Mouse (Mus musculus) inflammation-experienced regulatory T-cells, adult 6 months (primary cell): ENCODE measurements around the gene Gm5662. TPM values are rescaled to one million over a fixed set of nuclear protein-coding genes. Genes with fewer than 3 reads are reported as not detected.
"Not testable (repeated sequence)": the region's sequence is repeated elsewhere in the genome, so short reads cannot be mapped to it uniquely, and the experiment has no call there.

Experiments
- ATAC-seq: one replicate; pipeline ENCODE4 v1.8.0; 2017
- polyA plus RNA-seq, 3 experiments: library from polyadenylated mRNA; unstranded; fragments of 100-300 nt; shearing (Covaris generic); gene quantifications; one replicate each; pipeline ENCODE4 v1.2.1; 2017

Gene Gm5662
- polyA plus RNA-seq = not detected

DNA sequence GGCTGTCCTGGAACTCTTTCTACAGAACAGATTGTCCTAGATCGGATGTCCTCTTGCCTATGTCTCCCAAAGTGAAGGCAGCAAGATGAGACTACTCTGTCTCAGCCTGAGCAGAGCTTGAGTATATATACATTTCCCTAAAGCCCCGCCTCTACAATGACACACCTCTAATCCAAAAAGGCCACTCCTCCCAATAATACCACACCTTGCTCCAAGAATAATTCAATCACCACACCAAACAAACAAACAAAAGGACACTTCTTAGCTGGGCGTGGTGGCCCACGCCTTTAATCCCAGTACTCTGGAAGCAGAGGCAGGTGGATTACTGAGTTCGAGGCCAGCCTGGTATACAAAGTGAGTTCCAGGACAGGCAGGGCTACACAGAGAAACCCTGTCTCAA, at the start of gene Gm5662:
TSS of gene Gm5662 (minus strand) at position 101 of the 400 bp plus-strand sequence.
- not testable (repeated sequence) for ATAC-seq

DNA sequence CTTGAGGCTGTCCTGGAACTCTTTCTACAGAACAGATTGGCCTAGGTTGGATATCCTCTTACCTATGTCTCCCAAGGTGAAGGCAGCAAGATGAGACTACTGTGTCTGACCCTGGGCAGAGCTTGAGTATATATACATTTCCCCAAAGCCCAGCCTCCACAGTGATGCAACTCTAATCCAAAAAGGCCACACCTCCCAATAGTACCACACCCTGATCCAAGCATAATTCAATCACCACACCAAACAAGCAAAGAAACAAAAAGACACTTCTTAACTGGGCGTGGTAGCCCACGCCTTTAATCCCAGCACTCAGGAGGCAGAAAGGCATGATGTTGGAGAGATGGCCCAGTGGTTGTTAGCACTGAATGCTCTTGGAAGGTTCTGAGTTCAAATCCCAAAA, 49.6 kb upstream of the Gm5662 start, which contains the start of gene Gm5039:
TSS of gene Gm5039 (minus strand) at position 101 of the 400 bp plus-strand sequence.
- ATAC-seq = not testable (repeated sequence)

DNA sequence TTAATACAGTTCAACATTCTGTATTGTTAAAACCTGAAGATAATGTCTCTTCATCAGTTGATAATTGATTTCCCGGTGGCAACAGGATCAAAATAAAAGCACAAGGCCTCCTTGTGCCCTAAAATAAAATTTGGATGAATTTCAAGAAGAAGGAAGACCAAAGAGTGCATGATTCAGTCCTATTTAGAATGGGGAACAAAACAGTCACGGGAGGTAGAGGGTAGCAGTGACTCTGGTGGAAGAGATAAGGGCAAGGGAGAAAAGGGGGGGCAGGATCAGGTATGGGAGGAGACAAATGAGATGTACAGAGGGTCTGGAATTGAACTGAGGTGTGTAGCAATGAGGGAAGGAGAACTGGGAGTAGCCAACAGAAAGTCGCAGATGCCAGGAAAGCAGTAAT, 40.3 kb upstream of the Gm5662 start:
- no peak for ATAC-seq

DNA sequence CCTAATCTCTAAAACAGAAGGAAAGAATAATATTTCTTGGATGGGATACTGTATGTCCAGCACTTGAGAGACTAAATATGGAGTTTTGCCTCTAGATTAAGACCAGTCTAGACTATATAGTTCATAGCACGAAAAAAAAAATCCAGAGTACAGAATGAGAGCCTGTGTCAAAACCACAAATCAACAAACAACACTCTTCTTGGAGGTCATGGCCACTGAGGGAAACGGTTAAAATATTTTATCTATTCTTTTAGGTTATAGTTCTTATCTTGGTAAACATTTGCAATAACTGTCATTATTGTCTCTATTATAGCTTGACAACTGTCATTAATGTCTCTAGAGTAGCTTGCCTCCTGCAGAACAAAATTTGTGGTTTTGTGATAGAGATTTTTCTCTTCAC, 22.9 kb upstream of the Gm5662 start:
- not testable (repeated sequence) for ATAC-seq

DNA sequence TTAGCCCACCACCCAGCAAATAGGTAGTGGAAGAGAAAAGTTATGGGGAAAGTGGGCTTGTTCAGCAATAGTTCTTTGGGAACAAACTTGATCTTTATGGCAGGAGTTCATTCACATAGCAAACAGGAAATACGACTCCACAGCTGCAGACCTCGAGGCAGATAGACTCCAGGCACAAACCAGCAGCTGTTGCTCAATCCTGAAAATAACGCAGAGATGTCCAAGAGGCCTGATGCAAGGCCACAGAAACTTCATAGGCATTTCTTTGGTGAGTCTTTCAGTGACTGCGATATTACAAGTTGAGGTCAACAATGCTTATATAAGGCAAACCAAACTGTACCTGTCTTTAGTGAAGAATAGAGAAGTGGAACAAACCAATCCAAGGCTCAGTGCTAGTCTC, 18.8 kb upstream of the Gm5662 start:
- not testable (repeated sequence) for ATAC-seq

DNA sequence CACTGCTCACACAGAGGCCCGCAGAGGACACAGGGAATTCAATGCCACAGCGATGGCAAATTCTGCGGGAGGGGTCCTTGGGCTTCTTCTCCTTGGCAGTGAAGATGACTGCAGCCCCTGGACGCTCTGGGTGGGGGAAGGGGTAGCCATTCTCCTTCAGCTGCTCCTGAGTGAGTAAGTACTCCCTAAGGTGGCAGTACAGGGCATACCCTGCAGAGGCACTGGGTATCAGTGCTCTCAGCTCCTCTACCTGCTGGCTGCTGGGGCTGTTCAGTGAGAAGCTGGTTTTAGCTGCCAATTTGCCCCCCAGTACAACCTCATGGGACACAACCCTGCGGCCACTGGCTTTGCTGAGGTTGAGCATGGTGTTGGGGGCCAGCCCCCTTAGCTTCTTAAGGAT, 10.9 kb upstream of the Gm5662 start:
- ATAC-seq = not testable (repeated sequence)

DNA sequence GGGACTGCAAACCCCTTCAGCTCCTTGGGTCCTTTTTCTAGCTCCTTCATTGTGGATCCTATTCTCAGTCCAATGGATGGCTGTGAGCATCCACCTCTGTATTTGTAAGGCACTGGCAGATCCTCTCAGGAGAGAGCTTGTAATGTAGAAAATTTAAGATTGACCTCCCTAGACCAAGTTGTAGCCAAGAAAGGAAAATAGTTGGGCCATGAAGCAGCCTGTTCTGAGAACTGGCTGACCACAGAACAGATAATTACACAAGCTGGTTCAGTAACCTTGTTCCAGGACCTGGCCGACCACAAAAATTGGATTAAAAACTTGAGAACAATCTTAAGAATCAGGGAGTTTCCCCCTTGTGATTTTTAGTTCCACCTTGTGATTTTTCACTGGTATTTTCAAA, 17.1 kb downstream of the Gm5662 start:
- no peak for ATAC-seq

DNA sequence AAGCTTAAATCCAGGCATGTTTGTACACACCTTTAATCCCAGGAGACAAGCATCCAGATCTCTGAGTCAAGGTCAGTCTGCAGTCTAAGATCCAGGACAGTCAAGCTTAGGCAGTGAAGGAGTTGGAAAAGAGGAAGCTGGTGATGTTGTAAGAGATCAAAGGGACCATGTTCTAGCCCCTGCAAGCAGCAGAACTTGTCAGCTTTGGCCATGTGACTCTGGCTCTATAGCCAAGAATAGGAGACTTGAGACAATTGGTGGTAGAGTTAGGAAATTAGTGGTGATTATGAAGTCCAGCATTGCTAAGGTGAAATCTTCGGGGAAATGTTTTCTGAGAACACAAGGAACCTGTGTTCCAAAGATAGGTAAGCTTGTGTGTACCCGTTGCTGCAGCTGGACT, 18.4 kb downstream of the Gm5662 start:
- not testable (repeated sequence) for ATAC-seq

DNA sequence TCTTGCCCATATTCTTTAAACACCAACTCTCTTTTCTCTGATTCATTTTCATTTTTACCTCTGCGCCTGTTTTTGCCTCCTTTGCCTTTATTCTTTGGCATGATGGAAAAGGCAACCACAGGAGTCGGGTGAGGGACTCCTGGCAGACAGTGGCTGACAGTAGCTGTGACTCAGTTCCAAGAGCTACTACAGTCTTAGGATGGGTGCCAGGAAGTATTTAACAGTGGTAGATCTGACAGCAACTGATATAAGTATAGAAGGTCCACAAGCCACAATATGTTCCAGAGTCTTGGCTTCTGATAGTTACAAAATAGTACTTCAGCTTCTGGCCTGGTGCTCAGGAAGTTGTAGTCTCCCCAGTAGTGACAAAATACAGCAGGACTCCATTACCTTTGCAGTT, 24.3 kb downstream of the Gm5662 start, which contains the start of gene Gm8332:
TSS of gene Gm8332 (minus strand) at position 101 of the 400 bp plus-strand sequence.
- ATAC-seq = not testable (repeated sequence)

DNA sequence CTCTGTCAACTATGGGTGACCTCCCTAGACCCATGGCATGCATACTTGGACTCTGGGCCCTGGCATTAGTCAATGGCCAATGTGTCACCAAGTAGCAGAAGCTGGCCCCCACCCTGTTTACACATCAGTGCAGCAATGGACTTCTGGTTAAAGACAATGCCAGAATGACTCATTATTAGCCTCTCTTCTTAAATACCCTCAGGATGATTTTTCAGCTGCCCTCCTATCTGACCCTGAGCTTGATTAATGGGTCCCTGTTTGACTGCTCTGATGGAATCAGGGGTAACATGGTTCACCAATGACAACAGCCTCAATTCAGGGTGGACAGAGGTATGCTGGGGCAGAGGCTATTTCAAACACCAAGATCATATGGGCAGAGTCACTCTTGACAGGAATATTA, 28.5 kb downstream of the Gm5662 start:
- ATAC-seq = not testable (repeated sequence)

DNA sequence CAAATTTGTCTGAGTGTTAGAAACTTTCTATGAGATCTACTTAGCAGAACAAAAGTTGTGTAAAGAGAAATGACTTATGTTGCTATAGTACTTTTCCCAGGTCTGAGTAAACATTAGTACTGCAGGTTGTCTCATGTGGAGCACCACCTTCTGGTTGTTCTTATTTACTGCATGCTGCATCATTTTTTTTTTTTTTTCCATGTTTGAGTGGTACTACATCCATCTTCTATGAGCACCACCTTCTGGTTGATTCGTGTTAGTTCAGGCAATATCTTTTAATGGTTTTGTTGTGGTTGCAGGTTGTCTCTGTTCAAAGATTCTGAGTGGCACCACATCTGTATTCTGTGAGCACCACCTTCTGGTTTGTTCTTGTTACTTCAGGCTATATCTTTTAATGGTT, 31.4 kb downstream of the Gm5662 start:
- ATAC-seq = not testable (repeated sequence)

Other genes starting within 250 kb of the Gm5662 start
- not detected for gene Gm2056, start 247.5 kb downstream of the Gm5662 start, polyA plus RNA-seq
- gene Gm16368, start 190.8 kb downstream of the Gm5662 start, polyA plus RNA-seq = not detected
- not detected for gene Gm10436, start 92.4 kb downstream of the Gm5662 start, polyA plus RNA-seq
- not detected for gene Gm8332, start 24.4 kb downstream of the Gm5662 start, polyA plus RNA-seq
- gene Gm5039, start 49.5 kb upstream of the Gm5662 start, polyA plus RNA-seq = not detected
- 10 to 100 TPM in 2 of 3 experiments, 1 to 10 TPM in 1; 7.9 to 10.8 (median 10.8) TPM for gene Adck1, start 86.1 kb upstream of the Gm5662 start, polyA plus RNA-seq